Mouse (Mus musculus): ENCODE measurements around the gene Gm973. TPM values are rescaled to one million over a fixed set of nuclear protein-coding genes. Genes with fewer than 3 reads are reported as not detected.
"Not testable (repeated sequence)": the region's sequence is repeated elsewhere in the genome, so short reads cannot be mapped to it uniquely, and the experiment has no call there.

The Gm973 gene
- polyA plus RNA-seq, 1 experiment from 2014 or later, result 8.1 TPM

- Histone ChIP-seq H3K4me1 (replicated peaks) (no peaks in the 10 kb centered on the region), H3K9ac (no peak overlapping the region), H3K9me3 (no peaks in the 10 kb centered on the region), H3K27me3 (no peaks in the 10 kb centered on the region), H3K36me3 (no peaks in the 10 kb centered on the region), H3K27ac (replicated peaks) (no peak overlapping the region), H3K4me3 (no peak overlapping the region), H3K4me2 (no peak overlapping the region)
- 82% methylated on average over 2 of the region's 2 CpGs for WGBS
- ATAC-seq (ENCODE audit: low FRiP score, low read depth), result no peak
Measured at GRCm38 (mm10) chr1:59615021-59615420, 99.0 kb downstream of the Gm973 start.

- 95% methylated on average over 10 of the region's 10 CpGs for WGBS
- ATAC-seq (ENCODE audit: low FRiP score, low read depth), result no peak
- H3K9ac ChIP-seq, result no peak overlapping the region
- no peak overlapping the region for H3K4me2 ChIP-seq
- H3K9me3 ChIP-seq, result no peaks in the 10 kb centered on the region
- no peak overlapping the region for H3K27ac ChIP-seq (replicated peaks)
- H3K4me3 ChIP-seq, result no peak overlapping the region
- no peaks in the 10 kb centered on the region for H3K36me3 ChIP-seq
- no peaks in the 10 kb centered on the region for H3K27me3 ChIP-seq
- H3K4me1 ChIP-seq (replicated peaks), result no peaks in the 10 kb centered on the region
Measured at GRCm38 (mm10) chr1:59619201-59619600, 103.1 kb downstream of the Gm973 start.

GRCm38 (mm10) chr1:59623325-59624017 lies 107.4 kb downstream of the Gm973 start:
- Histone ChIP-seq H3K27ac (replicated peaks) (no peak overlapping the region), H3K9me3 (no peaks in the 10 kb centered on the region), H3K4me1 (replicated peaks) (no peaks in the 10 kb centered on the region), H3K4me3 (no peak overlapping the region), H3K27me3 (no peaks in the 10 kb centered on the region), H3K9ac (no peak overlapping the region), H3K4me2 (no peak overlapping the region), H3K36me3 (no peaks in the 10 kb centered on the region)
- 26% methylated on average over 5 of the region's 5 CpGs for WGBS
- peak; percentile 94 for ATAC-seq (ENCODE audit: low FRiP score, low read depth)

GRCm38 (mm10) chr1:59625410-59625809 lies 109.3 kb downstream of the Gm973 start:
- Histone ChIP-seq H3K27me3 (no peaks in the 10 kb centered on the region), H3K9ac (no peak overlapping the region), H3K9me3 (no peaks in the 10 kb centered on the region), H3K4me3 (no peak overlapping the region), H3K27ac (replicated peaks) (no peak overlapping the region), H3K36me3 (no peaks in the 10 kb centered on the region), H3K4me1 (replicated peaks) (no peaks in the 10 kb centered on the region), H3K4me2 (no peak overlapping the region)
- WGBS, result 68% methylated on average over 5 of the region's 5 CpGs
- ATAC-seq (ENCODE audit: low FRiP score, low read depth), result no peak

GRCm38 (mm10) chr1:59629194-59629593 lies 113.1 kb downstream of the Gm973 start:
- H3K9me3 ChIP-seq, result no peaks in the 10 kb centered on the region
- 67% methylated on average over 6 of the region's 6 CpGs for WGBS
- H3K4me2 ChIP-seq, result no peak overlapping the region
- no peak overlapping the region for H3K27ac ChIP-seq (replicated peaks)
- H3K9ac ChIP-seq, result no peak overlapping the region
- H3K4me1 ChIP-seq (replicated peaks), result no peaks in the 10 kb centered on the region
- H3K36me3 ChIP-seq, result no peaks in the 10 kb centered on the region
- ATAC-seq (ENCODE audit: low FRiP score, low read depth), result no peak
- no peak overlapping the region for H3K4me3 ChIP-seq
- no peaks in the 10 kb centered on the region for H3K27me3 ChIP-seq

GRCm38 (mm10) chr1:59630356-59630755 lies 114.3 kb downstream of the Gm973 start:
- not testable (repeated sequence) for H3K4me2 ChIP-seq; H3K27ac ChIP-seq (replicated peaks); ATAC-seq (ENCODE audit: low FRiP score, low read depth); H3K9ac ChIP-seq; H3K36me3 ChIP-seq; H3K27me3 ChIP-seq; H3K9me3 ChIP-seq; H3K4me3 ChIP-seq; H3K4me1 ChIP-seq (replicated peaks)
- WGBS, result 96% methylated on average over 6 of the region's 6 CpGs

- Histone ChIP-seq H3K4me1 (replicated peaks) (no peaks in the 10 kb centered on the region), H3K4me3 (no peak overlapping the region), H3K4me2 (no peak overlapping the region), H3K9ac (no peak overlapping the region), H3K27ac (replicated peaks) (no peak overlapping the region), H3K27me3 (no peaks in the 10 kb centered on the region), H3K36me3 (no peaks in the 10 kb centered on the region), H3K9me3 (no peaks in the 10 kb centered on the region)
- WGBS, result 90% methylated on average over 5 of the region's 5 CpGs
- no peak for ATAC-seq (ENCODE audit: low FRiP score, low read depth)
Measured at GRCm38 (mm10) chr1:59631986-59632659, 116.1 kb downstream of the Gm973 start.

GRCm38 (mm10) chr1:59633056-59633455 lies 117.0 kb downstream of the Gm973 start:
- H3K27ac ChIP-seq (replicated peaks), result no peak overlapping the region
- no peaks in the 10 kb centered on the region for H3K4me1 ChIP-seq (replicated peaks)
- H3K9me3 ChIP-seq, result no peaks in the 10 kb centered on the region
- H3K4me2 ChIP-seq, result no peak overlapping the region
- H3K4me3 ChIP-seq, result no peak overlapping the region
- H3K27me3 ChIP-seq, result no peaks in the 10 kb centered on the region
- 40% methylated on average over 6 of the region's 6 CpGs for WGBS
- H3K9ac ChIP-seq, result no peak overlapping the region
- ATAC-seq (ENCODE audit: low FRiP score, low read depth), result no peak
- no peaks in the 10 kb centered on the region for H3K36me3 ChIP-seq

GRCm38 (mm10) chr1:59636349-59636748 lies 120.3 kb downstream of the Gm973 start:
- Histone ChIP-seq H3K4me1 (replicated peaks) (no peaks in the 10 kb centered on the region), H3K4me3 (no peak overlapping the region), H3K27ac (replicated peaks) (no peak overlapping the region), H3K9ac (no peak overlapping the region), H3K9me3 (no peaks in the 10 kb centered on the region), H3K4me2 (no peak overlapping the region), H3K27me3 (no peaks in the 10 kb centered on the region), H3K36me3 (peaks cover 4% of the 10 kb centered on the region; the same call in 1 of the 2 replicates)
- WGBS, result 75% methylated on average over 1 of the region's 1 CpGs
- ATAC-seq (ENCODE audit: low FRiP score, low read depth), result no peak

- H3K4me1 ChIP-seq (replicated peaks), result no peaks in the 10 kb centered on the region
- H3K36me3 ChIP-seq, result peaks cover 18% of the 10 kb centered on the region
- H3K4me2 ChIP-seq, result no peak overlapping the region
- H3K9ac ChIP-seq, result no peak overlapping the region
- no peaks in the 10 kb centered on the region for H3K9me3 ChIP-seq
- H3K27ac ChIP-seq (replicated peaks), result no peak overlapping the region
- H3K4me3 ChIP-seq, result no peak overlapping the region
- 91% methylated on average over 3 of the region's 3 CpGs for WGBS
- no peaks in the 10 kb centered on the region for H3K27me3 ChIP-seq
- ATAC-seq (ENCODE audit: low FRiP score, low read depth), result no peak
Measured at GRCm38 (mm10) chr1:59638371-59638770, 122.3 kb downstream of the Gm973 start.

GRCm38 (mm10) chr1:59642488-59642887 lies 126.4 kb downstream of the Gm973 start:
- H3K27ac ChIP-seq (replicated peaks), result no peak overlapping the region
- no peak overlapping the region for H3K4me2 ChIP-seq
- H3K9me3 ChIP-seq, result no peaks in the 10 kb centered on the region
- 94% methylated on average over 1 of the region's 1 CpGs for WGBS
- H3K36me3 ChIP-seq, result peaks cover 25% of the 10 kb centered on the region
- H3K4me1 ChIP-seq (replicated peaks), result no peaks in the 10 kb centered on the region
- no peak overlapping the region for H3K4me3 ChIP-seq
- ATAC-seq (ENCODE audit: low FRiP score, low read depth), result no peak
- no peaks in the 10 kb centered on the region for H3K27me3 ChIP-seq
- no peak overlapping the region for H3K9ac ChIP-seq

GRCm38 (mm10) chr1:59646502-59646901 lies 130.4 kb downstream of the Gm973 start:
- 96% methylated on average over 2 of the region's 2 CpGs for WGBS
- H3K4me1 ChIP-seq (replicated peaks); H3K9ac ChIP-seq; H3K27me3 ChIP-seq; H3K4me3 ChIP-seq; H3K9me3 ChIP-seq; H3K4me2 ChIP-seq; H3K27ac ChIP-seq (replicated peaks); ATAC-seq (ENCODE audit: low FRiP score, low read depth): not testable (repeated sequence)
- H3K36me3 ChIP-seq, result peaks cover 36% of the 10 kb centered on the region

Measured in hindbrain, embryonic 15.5 days (tissue).